Mouse (Mus musculus) testis, adult 2 months (tissue): ENCODE results near the gene Twist1.

Source experiments
- CTCF ChIP-seq: fragments of 200-500 bp; IDR thresholded peaks from 2 replicates; pipeline ENCODE4 v1.5.1; 2012; ENCODE audit warnings: low read depth, mild to moderate bottlenecking, inconsistent platforms, low read length, moderate library complexity; ENCODE audit not compliant: control insufficient read depth, insufficient read depth, insufficient replicate concordance
- POLR2A ChIP-seq: fragments of 200-500 bp; IDR thresholded peaks from 2 replicates; pipeline ENCODE4 v1.6.1; 2012; ENCODE audit warnings: low read depth, mild to moderate bottlenecking, inconsistent platforms, low read length, moderate library complexity; ENCODE audit not compliant: control insufficient read depth

GRCm38 (mm10) chr12:33961013-33961412, 3.5 kb downstream of the Twist1 start:
- TF ChIP-seq CTCF (no peak), POLR2A (no peak)
